Mouse (Mus musculus) embryonic facial prominence, embryonic 13.5 days (tissue): ENCODE results near the gene Diaph2. TPM values are rescaled to one million over a fixed set of nuclear protein-coding genes. Genes with fewer than 3 reads are reported as not detected.
"Not testable (repeated sequence)": the region's sequence is repeated elsewhere in the genome, so short reads cannot be mapped to it uniquely, and the experiment has no call there.

Experiments
- ATAC-seq: fragments of 200-750 bp; cut with Nextera tagmentation; 2 replicates; pipeline ENCODE4 v1.8.0; 2017; ENCODE audit warnings: low read depth; ENCODE audit not compliant: insufficient number of reproducible peaks, insufficient read depth, low FRiP score, low TSS enrichment
- H3K27ac ChIP-seq: fragments of 300-500 bp; sonication (generic); 2 replicates; pipeline ENCODE4 v1.5.1; 2015; ENCODE audit warnings: moderate library complexity, mild to moderate bottlenecking, inconsistent platforms
- H3K27me3 ChIP-seq: fragments of 300-500 bp; sonication (generic); 2 replicates; pipeline ENCODE4 v1.6.1; 2015; ENCODE audit warnings: mild to moderate bottlenecking, inconsistent platforms
- H3K36me3 ChIP-seq: fragments of 300-500 bp; sonication (generic); 2 replicates; pipeline ENCODE4 v1.6.1; 2015; ENCODE audit warnings: mild to moderate bottlenecking, inconsistent platforms
- H3K4me1 ChIP-seq: fragments of 300-500 bp; sonication (generic); 2 replicates; pipeline ENCODE4 v1.6.1; 2015; ENCODE audit warnings: inconsistent platforms
- H3K4me2 ChIP-seq: fragments of 300-500 bp; sonication (generic); 2 replicates; pipeline ENCODE4 v1.6.1; 2015; ENCODE audit warnings: moderate library complexity, mild to moderate bottlenecking, inconsistent platforms
- H3K4me3 ChIP-seq: fragments of 300-500 bp; sonication (generic); 2 replicates; pipeline ENCODE4 v1.5.1; 2015; ENCODE audit warnings: mild to moderate bottlenecking, inconsistent platforms
- H3K9ac ChIP-seq: fragments of 300-500 bp; sonication (generic); 2 replicates; pipeline ENCODE4 v1.6.1; 2015; ENCODE audit warnings: mild to moderate bottlenecking, inconsistent platforms
- H3K9me3 ChIP-seq: fragments of 300-500 bp; sonication (generic); 2 replicates; pipeline ENCODE4 v1.6.1; 2016; ENCODE audit warnings: inconsistent platforms
- WGBS: fragments of 180-500 bp; shearing (Covaris S2); methylation state at CpG from one replicate; pipeline ENCODE4 v1.1.7; 2015; ENCODE audit warnings: mixed read lengths; 5-methylcytosine and 5-hydroxymethylcytosine counted together
- polyA plus RNA-seq: library from polyadenylated mRNA; unstranded; fragments of >200 nt; fragmentation: Nextera tagmentation; extraction: Ambion mirVana; gene quantifications from 2 replicates; pipeline ENCODE4 v1.2.1, GENCODE M21; 2015

Diaph2 gene
- polyA plus RNA-seq, 1 experiment from 2014 or later, result 7.1 TPM

- H3K4me1 ChIP-seq, H3K36me3 ChIP-seq, H3K4me2 ChIP-seq, H3K9ac ChIP-seq, H3K27ac ChIP-seq, ATAC-seq, H3K4me3 ChIP-seq, H3K27me3 ChIP-seq, H3K9me3 ChIP-seq: not testable (repeated sequence)
- WGBS, result 82% methylated on average over 3 of the region's 3 CpGs
Observed at GRCm38 (mm10) chrX:130197412-130197811, 447.9 kb downstream of the Diaph2 start.

- Histone ChIP-seq H3K4me2 (no peak overlapping the region), H3K27me3 (no peaks in the 10 kb centered on the region), H3K27ac (no peak overlapping the region), H3K9me3 (no peaks in the 10 kb centered on the region), H3K36me3 (no peaks in the 10 kb centered on the region), H3K4me1 (no peaks in the 10 kb centered on the region), H3K4me3 (no peak overlapping the region), H3K9ac (no peak overlapping the region)
- WGBS, result 70% methylated on average over 2 of the region's 2 CpGs
- no peak for ATAC-seq
Observed at GRCm38 (mm10) chrX:130205243-130205642, 455.7 kb downstream of the Diaph2 start.

- Histone ChIP-seq H3K36me3 (no peaks in the 10 kb centered on the region), H3K9me3 (no peaks in the 10 kb centered on the region), H3K4me3 (no peak overlapping the region), H3K4me2 (no peak overlapping the region), H3K9ac (no peak overlapping the region), H3K27me3 (no peaks in the 10 kb centered on the region), H3K27ac (no peak overlapping the region), H3K4me1 (no peaks in the 10 kb centered on the region)
- ATAC-seq, result no peak
- 91% methylated on average over 4 of the region's 4 CpGs for WGBS
Observed at GRCm38 (mm10) chrX:130212227-130212626, 462.7 kb downstream of the Diaph2 start.

GRCm38 (mm10) chrX:130212759-130213158, 463.2 kb downstream of the Diaph2 start:
- 77% methylated on average over 4 of the region's 4 CpGs for WGBS
- H3K4me2 ChIP-seq, result no peak overlapping the region
- H3K9ac ChIP-seq, result no peak overlapping the region
- no peak overlapping the region for H3K4me3 ChIP-seq
- no peaks in the 10 kb centered on the region for H3K9me3 ChIP-seq
- ATAC-seq, result no peak
- H3K27ac ChIP-seq, result no peak overlapping the region
- H3K36me3 ChIP-seq, result no peaks in the 10 kb centered on the region
- no peaks in the 10 kb centered on the region for H3K27me3 ChIP-seq
- no peaks in the 10 kb centered on the region for H3K4me1 ChIP-seq

GRCm38 (mm10) chrX:130230045-130230444, 480.5 kb downstream of the Diaph2 start:
- Histone ChIP-seq H3K36me3 (no peaks in the 10 kb centered on the region), H3K4me2 (no peak overlapping the region), H3K4me1 (no peaks in the 10 kb centered on the region), H3K27me3 (no peaks in the 10 kb centered on the region), H3K9ac (no peak overlapping the region), H3K9me3 (no peaks in the 10 kb centered on the region), H3K4me3 (no peak overlapping the region), H3K27ac (no peak overlapping the region)
- 89% methylated on average over 1 of the region's 1 CpGs for WGBS
- ATAC-seq, result no peak

GRCm38 (mm10) chrX:130235167-130235566, 485.6 kb downstream of the Diaph2 start:
- Histone ChIP-seq H3K4me2 (no peak overlapping the region), H3K27ac (no peak overlapping the region), H3K36me3 (no peaks in the 10 kb centered on the region), H3K9me3 (no peaks in the 10 kb centered on the region), H3K9ac (no peak overlapping the region), H3K4me3 (no peak overlapping the region), H3K4me1 (no peaks in the 10 kb centered on the region), H3K27me3 (no peaks in the 10 kb centered on the region)
- WGBS, result 76% methylated on average over 1 of the region's 1 CpGs
- ATAC-seq, result no peak

GRCm38 (mm10) chrX:130246652-130247051, 497.1 kb downstream of the Diaph2 start:
- Histone ChIP-seq H3K27me3 (no peaks in the 10 kb centered on the region), H3K27ac (no peak overlapping the region), H3K9ac (no peak overlapping the region), H3K9me3 (no peaks in the 10 kb centered on the region), H3K4me1 (no peaks in the 10 kb centered on the region), H3K36me3 (no peaks in the 10 kb centered on the region), H3K4me2 (no peak overlapping the region), H3K4me3 (no peak overlapping the region)
- WGBS, result 48% methylated on average over 1 of the region's 1 CpGs
- ATAC-seq, result no peak

GRCm38 (mm10) chrX:130253664-130254063, 504.1 kb downstream of the Diaph2 start:
- no peaks in the 10 kb centered on the region for H3K4me1 ChIP-seq
- WGBS, result 83% methylated on average over 4 of the region's 4 CpGs
- no peaks in the 10 kb centered on the region for H3K9me3 ChIP-seq
- no peak overlapping the region for H3K27ac ChIP-seq
- H3K27me3 ChIP-seq, result no peaks in the 10 kb centered on the region
- H3K4me2 ChIP-seq, result no peak overlapping the region
- ATAC-seq, result no peak
- no peaks in the 10 kb centered on the region for H3K36me3 ChIP-seq
- H3K4me3 ChIP-seq, result no peak overlapping the region
- no peak overlapping the region for H3K9ac ChIP-seq

- Histone ChIP-seq H3K9me3 (no peaks in the 10 kb centered on the region), H3K36me3 (no peaks in the 10 kb centered on the region), H3K4me2 (no peak overlapping the region), H3K27ac (no peak overlapping the region), H3K4me3 (no peak overlapping the region), H3K4me1 (no peaks in the 10 kb centered on the region), H3K9ac (no peak overlapping the region), H3K27me3 (no peaks in the 10 kb centered on the region)
- no peak for ATAC-seq
Observed at GRCm38 (mm10) chrX:130265707-130266106, 516.2 kb downstream of the Diaph2 start.

GRCm38 (mm10) chrX:130279144-130279543, 529.6 kb downstream of the Diaph2 start:
- Histone ChIP-seq H3K36me3 (no peaks in the 10 kb centered on the region), H3K4me3 (no peak overlapping the region), H3K4me2 (no peak overlapping the region), H3K27me3 (no peaks in the 10 kb centered on the region), H3K4me1 (no peaks in the 10 kb centered on the region), H3K9ac (no peak overlapping the region), H3K27ac (no peak overlapping the region), H3K9me3 (no peaks in the 10 kb centered on the region)
- no peak for ATAC-seq
- WGBS, result 78% methylated on average over 4 of the region's 4 CpGs

- no peak overlapping the region for H3K27ac ChIP-seq
- no peak overlapping the region for H3K9ac ChIP-seq
- H3K4me3 ChIP-seq, result no peak overlapping the region
- no peak for ATAC-seq
- H3K9me3 ChIP-seq, result no peaks in the 10 kb centered on the region
- H3K27me3 ChIP-seq, result no peaks in the 10 kb centered on the region
- H3K36me3 ChIP-seq, result no peaks in the 10 kb centered on the region
- 63% methylated on average over 2 of the region's 2 CpGs for WGBS
- H3K4me1 ChIP-seq, result no peaks in the 10 kb centered on the region
- H3K4me2 ChIP-seq, result no peak overlapping the region
Observed at GRCm38 (mm10) chrX:130281484-130281883, 531.9 kb downstream of the Diaph2 start.

GRCm38 (mm10) chrX:130287032-130287431, 537.5 kb downstream of the Diaph2 start:
- Histone ChIP-seq H3K27ac (no peak overlapping the region), H3K4me1 (no peaks in the 10 kb centered on the region), H3K9ac (no peak overlapping the region), H3K27me3 (no peaks in the 10 kb centered on the region), H3K9me3 (no peaks in the 10 kb centered on the region), H3K36me3 (no peaks in the 10 kb centered on the region), H3K4me3 (no peak overlapping the region), H3K4me2 (no peak overlapping the region)
- ATAC-seq, result no peak
- WGBS, result 82% methylated on average over 9 of the region's 9 CpGs

- Histone ChIP-seq H3K27me3 (no peaks in the 10 kb centered on the region), H3K9me3 (no peaks in the 10 kb centered on the region), H3K9ac (no peak overlapping the region), H3K4me3 (no peak overlapping the region), H3K36me3 (no peaks in the 10 kb centered on the region), H3K27ac (no peak overlapping the region), H3K4me1 (no peaks in the 10 kb centered on the region), H3K4me2 (no peak overlapping the region)
- ATAC-seq, result no peak
- WGBS, result 77% methylated on average over 5 of the region's 5 CpGs
Observed at GRCm38 (mm10) chrX:130289775-130290174, 540.2 kb downstream of the Diaph2 start.
